Mouse (Mus musculus) E14TG2a.4 (cell line): ENCODE results near the gene Gpr157.

Source experiments
- CTCF ChIP-seq: conservative IDR thresholded peaks from 2 replicates; pipeline ENCODE4 v1.5.1; 2014; ENCODE audit warnings: low read length
- NANOG ChIP-seq: IDR thresholded peaks from 2 replicates; pipeline ENCODE4 v1.6.1; 2014; ENCODE audit warnings: borderline replicate concordance, low read length, mixed read lengths
- POU5F1 ChIP-seq: IDR thresholded peaks from 2 replicates; pipeline ENCODE4 v1.6.1; 2014; ENCODE audit warnings: low read length, borderline replicate concordance

GRCm38 (mm10) chr4:150106637-150107036 lies 19.5 kb downstream of the Gpr157 start:
- TF ChIP-seq CTCF (no peak), POU5F1 (no peak), NANOG (no peak)
